Mouse (Mus musculus) brown adipose tissue, adult 24 weeks (tissue): ENCODE measurements around the gene Atp5g1. TPM values are rescaled to one million over a fixed set of nuclear protein-coding genes. Genes with fewer than 3 reads are reported as not detected.
A peak's percentile ranks its signal among the peaks of the same experiment; 100 is the strongest.

Source experiments
- H3K27ac ChIP-seq: fragments of 200-500 bp; replicated peaks from 2 replicates; pipeline ENCODE4 v1.5.1; 2012; ENCODE audit warnings: low read depth, mild to moderate bottlenecking, low read length
- H3K4me1 ChIP-seq: fragments of 200-500 bp; 2 replicates; pipeline ENCODE4 v1.6.1; 2012; ENCODE audit warnings: low read length, mixed read lengths; ENCODE audit not compliant: control insufficient read depth, insufficient read depth, insufficient read length
- H3K4me3 ChIP-seq: fragments of 200-500 bp; 2 replicates; pipeline ENCODE4 v1.5.1; 2012; ENCODE audit warnings: low read depth, mild to moderate bottlenecking, low read length, moderate library complexity; ENCODE audit not compliant: insufficient read depth
- polyA plus RNA-seq: library from polyadenylated mRNA; stranded (reverse); fragments of >200 nt; gene quantifications from 2 replicates; pipeline ENCODE4 v1.2.4, GENCODE M21; 2012; ENCODE audit not compliant: missing spikeins, insufficient read depth, insufficient read length

Atp5g1 gene
- polyA plus RNA-seq, 1 experiment, result 57.2 TPM

GRCm38 (mm10) chr11:96047469-96048373, 27.7 kb downstream of the Atp5g1 start:
- no peak overlapping the region for H3K27ac ChIP-seq
- no peak overlapping the region for H3K4me3 ChIP-seq
- no peaks in the 10 kb centered on the region for H3K4me1 ChIP-seq

GRCm38 (mm10) chr11:96046793-96047192, 28.7 kb downstream of the Atp5g1 start:
- H3K4me3 ChIP-seq, result no peak overlapping the region
- no peaks in the 10 kb centered on the region for H3K4me1 ChIP-seq
- H3K27ac ChIP-seq, result no peak overlapping the region

GRCm38 (mm10) chr11:96046028-96046427, 29.4 kb downstream of the Atp5g1 start:
- H3K4me3 ChIP-seq, result no peak overlapping the region
- no peaks in the 10 kb centered on the region for H3K4me1 ChIP-seq
- H3K27ac ChIP-seq, result no peak overlapping the region

- H3K4me3 ChIP-seq, result no peak overlapping the region
- H3K27ac ChIP-seq, result no peak overlapping the region
- H3K4me1 ChIP-seq, result no peaks in the 10 kb centered on the region
Measured at GRCm38 (mm10) chr11:96044803-96045567, 30.5 kb downstream of the Atp5g1 start.

GRCm38 (mm10) chr11:96038560-96038959, 36.9 kb downstream of the Atp5g1 start:
- Histone ChIP-seq H3K4me3 (no peak overlapping the region), H3K4me1 (peaks cover 8% of the 10 kb centered on the region; the same call in 1 of the 2 replicates), H3K27ac (no peak overlapping the region)

- Histone ChIP-seq H3K4me1 (peaks cover 8% of the 10 kb centered on the region; the same call in 1 of the 2 replicates), H3K4me3 (no peak overlapping the region)
Measured at GRCm38 (mm10) chr11:96037499-96037898, 38.0 kb downstream of the Atp5g1 start.

GRCm38 (mm10) chr11:96035133-96035532, 40.3 kb downstream of the Atp5g1 start:
- Histone ChIP-seq H3K27ac (no peak overlapping the region), H3K4me1 (peaks cover 8% of the 10 kb centered on the region; the same call in 1 of the 2 replicates), H3K4me3 (peak overlapping the region; percentile 94)

More at GRCm38 (mm10) chr11:96037499-96037898, 38.0 kb downstream of the Atp5g1 start:
- no peak overlapping the region for H3K27ac ChIP-seq

- H3K27ac ChIP-seq, result peak within 1 kb of the TSS; percentile 62; the same call in 1 of the 2 replicates
- H3K4me1 ChIP-seq, result peaks cover 8% of the 10 kb centered on the region; the same call in 1 of the 2 replicates
- peak within 1 kb of the TSS; percentile 94 for H3K4me3 ChIP-seq
Measured at GRCm38 (mm10) chr11:96034596-96035052, 40.8 kb downstream of the Atp5g1 start, which contains the start of gene Snf8. TSS of gene Snf8 (plus strand) at chr11:96034885.

GRCm38 (mm10) chr11:96034116-96034515, 41.4 kb downstream of the Atp5g1 start:
- no peak overlapping the region for H3K27ac ChIP-seq
- H3K4me3 ChIP-seq, result peak overlapping the region; percentile 94
- peaks cover 8% of the 10 kb centered on the region; the same call in 1 of the 2 replicates for H3K4me1 ChIP-seq

- Histone ChIP-seq H3K4me1 (peaks cover 8% of the 10 kb centered on the region; the same call in 1 of the 2 replicates), H3K4me3 (no peak overlapping the region), H3K27ac (no peak overlapping the region)
Measured at GRCm38 (mm10) chr11:96033264-96033663, 42.2 kb downstream of the Atp5g1 start.

GRCm38 (mm10) chr11:96031701-96032100, 43.8 kb downstream of the Atp5g1 start:
- Histone ChIP-seq H3K4me3 (no peak overlapping the region), H3K27ac (no peak overlapping the region), H3K4me1 (peaks cover 8% of the 10 kb centered on the region; the same call in 1 of the 2 replicates)

GRCm38 (mm10) chr11:96030571-96030970, 44.9 kb downstream of the Atp5g1 start:
- H3K27ac ChIP-seq, result no peak overlapping the region
- peaks cover 6% of the 10 kb centered on the region; the same call in 1 of the 2 replicates for H3K4me1 ChIP-seq
- H3K4me3 ChIP-seq, result no peak overlapping the region

GRCm38 (mm10) chr11:96028130-96028529, 47.3 kb downstream of the Atp5g1 start:
- no peak overlapping the region for H3K4me3 ChIP-seq
- no peak overlapping the region for H3K27ac ChIP-seq
- no peaks in the 10 kb centered on the region for H3K4me1 ChIP-seq

GRCm38 (mm10) chr11:96020622-96021021, 54.8 kb downstream of the Atp5g1 start:
- Histone ChIP-seq H3K27ac (no peak overlapping the region), H3K4me1 (no peaks in the 10 kb centered on the region), H3K4me3 (no peak overlapping the region)
